10 mouse cellular contexts compared by ENCODE assay signal in genomic region chr15:56807611-56808010, GRCm38 (mm10).
DNase-seq lines count a peak whose midpoint lies in the region; ATAC-seq lines count a peak whose summit lies in the region.
"Had no signal": no experiment of that assay in that cellular context is flagged by ENCODE, and none has a peak within 500 bp of the region (broad histone marks: within the 10 kb centered on the region; RNA-seq: fewer than 3 reads in every experiment).

No protein-coding gene starts in this region.

- peak; percentile 17 to 21 for DNase-seq in heart, adult 9 months (ENCODE audit: low spot score in 2 of 2)
- no peak for DNase-seq in heart, adult 8-10 months (ENCODE audit: low spot score)
- peak; percentile 65 for DNase-seq in embryo, embryonic 11 days
- peak; percentile 18 for DNase-seq in heart, postnatal 25 days (ENCODE audit: low spot score)
- peak; percentile 15 for DNase-seq in lung, postnatal 36 days
- DNase-seq in layer of hippocampus, postnatal 14 days (ENCODE audit: low spot score in 2 of 2): no peak
- no peak for DNase-seq in yolk sac, embryonic 10.5 days (ENCODE audit: low spot score)
- DNase-seq: right cerebral cortex, postnatal 14 days had no signal

- ATAC-seq in cerebellum, adult (ENCODE audit: insufficient number of reproducible peaks, low FRiP score, low TSS enrichment): no peak
- ATAC-seq: CD4-positive, CD25-positive, alpha-beta regulatory T cell, adult 4 months had no signal

- intact Hi-C loops in heart, postnatal 25 days (cut with DNase I): no loop called here

Comparison
In these comparisons a context has a peak if more than half of its experiments do, and no peak if none do; other contexts are left out.
1. DNase-seq: peak in heart, adult 9 months (2 of 2), embryo, embryonic 11 days (single experiment), heart, postnatal 25 days (single experiment) and lung, postnatal 36 days (single experiment); none in heart, adult 8-10 months (single experiment), layer of hippocampus, postnatal 14 days (0 of 2) and yolk sac, embryonic 10.5 days (single experiment).